Mouse (Mus musculus) layer of hippocampus, adult 2 months (tissue): ENCODE data around the gene Sufu. TPM values are rescaled to one million over a fixed set of nuclear protein-coding genes. Genes with fewer than 3 reads are reported as not detected.
A peak's percentile ranks its signal among the peaks of the same experiment; 100 is the strongest.

Experiments used
- DNase-seq, 2 experiments: peaks; one replicate each; pipeline ENCODE4 v3.0.0; 2022; ENCODE audit warnings: low spot score in 2 of 2
- H3K27ac ChIP-seq: fragments of 200-600 bp; 2 replicates; pipeline ENCODE4 v1.8.1; 2022
- H3K4me3 ChIP-seq: fragments of 200-600 bp; 2 replicates; pipeline ENCODE4 v1.8.1; 2022; ENCODE audit warnings: mild to moderate bottlenecking
- CTCF ChIP-seq: fragments of 200-600 bp; conservative IDR thresholded peaks from 2 replicates; pipeline ENCODE4 v1.8.1; 2022; ENCODE audit warnings: antibody characterized with exemption, mild to moderate bottlenecking, moderate library complexity
- total RNA-seq, 2 experiments: library from RNA; stranded (reverse); gene quantifications; 2 replicates each; pipeline ENCODE4 v1.2.3; 2021

Sufu gene
- total RNA-seq, 2 experiments from 2014 or later, result 20.3 to 23.2 TPM

DNA sequence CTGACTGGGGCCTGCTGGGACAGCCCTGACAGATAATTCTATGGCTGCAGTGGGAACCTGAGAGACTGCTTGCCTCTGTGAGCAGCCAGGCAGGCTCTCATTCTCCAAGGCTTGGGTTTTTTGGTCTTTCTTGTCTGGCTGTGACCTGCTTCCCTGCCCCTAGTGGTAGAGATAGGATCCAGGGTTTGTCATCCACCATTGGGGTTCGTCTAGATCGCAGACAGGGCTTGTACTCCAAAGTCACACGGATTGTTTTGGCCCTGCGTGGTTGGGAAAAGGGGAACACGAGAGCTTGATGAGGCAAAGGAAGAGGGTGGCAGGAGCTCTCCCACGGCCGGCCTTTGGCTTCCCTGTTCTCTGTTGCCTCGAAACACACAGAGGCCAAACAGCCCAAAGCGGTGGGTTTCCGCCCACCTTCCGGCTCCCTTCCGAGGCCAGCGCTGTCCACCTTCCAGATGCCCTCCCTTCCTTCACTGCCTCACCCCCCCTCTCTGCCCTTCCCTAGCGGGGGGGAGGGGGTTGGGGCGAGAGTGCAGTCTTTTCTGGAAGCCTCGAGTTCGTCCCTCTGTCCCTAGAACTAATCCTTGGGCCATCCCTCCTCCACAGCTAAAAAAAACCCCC is 86.3 kb downstream of the Sufu start:
- Histone ChIP-seq H3K4me3 (no peak overlapping the region), H3K27ac (peak overlapping the region; percentile 82)
- no peak for DNase-seq
- peak; percentile 70 for TF ChIP-seq CTCF

DNA sequence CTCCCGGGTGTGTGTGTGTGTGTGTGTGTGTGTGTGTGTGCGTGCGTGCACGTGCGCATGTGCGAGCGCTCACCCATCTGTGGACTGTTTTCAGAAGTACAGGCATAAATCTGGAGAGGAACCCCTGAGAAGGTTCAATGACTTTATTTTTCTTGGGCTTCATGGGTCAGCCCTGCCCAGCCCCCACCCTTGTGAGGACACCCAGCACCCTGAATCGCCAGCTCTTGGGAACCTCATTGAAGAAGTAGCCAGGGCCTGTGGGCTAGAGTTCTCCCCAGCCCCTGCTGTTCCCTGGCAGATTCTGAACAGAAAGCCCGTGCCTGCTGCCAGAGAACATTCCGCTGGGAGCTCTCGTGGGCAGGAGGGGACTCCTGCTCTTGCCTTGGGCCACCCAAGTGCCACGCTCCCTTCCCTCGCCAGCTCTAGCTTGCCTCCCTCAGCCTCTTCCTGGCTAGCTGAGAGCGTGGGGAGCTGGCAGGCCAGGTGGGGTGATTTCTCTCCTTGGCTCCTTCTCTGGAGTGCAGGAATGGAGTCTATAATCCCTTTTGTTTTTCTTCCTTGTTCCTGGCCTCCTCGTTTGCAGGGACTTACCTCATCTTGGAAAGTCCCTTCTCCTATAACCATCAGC is 87.1 kb downstream of the Sufu start:
- DNase-seq, result peak; percentile 49 to 71
- Histone ChIP-seq H3K27ac (peak overlapping the region; percentile 82), H3K4me3 (no peak overlapping the region)
- 0 out of 2 replicates have a peak, but pooled peaks have one; percentile 7 for TF ChIP-seq CTCF

DNA sequence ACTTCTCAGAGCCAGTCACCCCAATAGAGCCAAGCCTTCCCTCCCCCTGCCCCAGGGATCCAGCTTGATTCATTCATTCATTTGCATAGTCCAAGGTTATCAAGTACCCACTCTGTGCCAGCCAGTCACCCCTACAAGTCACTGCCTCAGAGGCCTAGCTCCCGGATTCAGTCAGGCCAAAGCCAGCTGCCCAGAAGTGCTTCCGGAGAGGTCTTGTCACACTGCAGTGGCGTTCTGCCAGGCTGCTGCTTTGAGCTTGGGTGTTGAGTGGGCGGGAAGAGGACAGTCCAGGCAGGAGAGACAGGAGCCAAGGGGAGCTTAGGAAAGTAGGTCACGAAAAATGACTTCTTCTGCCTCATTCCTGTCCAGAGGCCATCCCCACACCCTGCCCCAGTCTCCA is 87.8 kb downstream of the Sufu start:
- Histone ChIP-seq H3K4me3 (no peak overlapping the region), H3K27ac (peak overlapping the region; percentile 82)
- DNase-seq, result no peak
- no peak for TF ChIP-seq CTCF

DNA sequence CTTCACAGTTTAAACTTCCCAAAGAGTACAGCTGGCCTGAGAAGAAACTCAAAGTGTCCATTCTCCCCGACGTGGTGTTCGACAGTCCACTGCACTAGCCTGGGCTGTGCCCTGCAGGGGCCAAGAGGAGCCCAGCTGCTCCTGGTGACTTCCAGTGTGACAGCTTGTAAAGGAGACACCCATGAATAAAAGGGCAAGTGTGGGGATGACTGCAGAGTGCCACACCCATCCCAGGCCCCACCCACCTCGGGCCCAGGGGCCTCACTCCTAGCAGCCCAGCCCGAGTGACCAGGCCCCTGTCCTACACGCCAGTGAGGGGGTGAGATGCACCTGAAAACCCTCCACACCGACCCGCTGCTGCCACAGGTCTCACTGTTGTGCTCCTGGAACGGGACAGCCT is 89.2 kb downstream of the Sufu start:
- no peak for DNase-seq
- Histone ChIP-seq H3K4me3 (no peak overlapping the region), H3K27ac (peak overlapping the region; percentile 12; the same call in 1 of the 2 replicates)
- TF ChIP-seq CTCF, result no peak

DNA sequence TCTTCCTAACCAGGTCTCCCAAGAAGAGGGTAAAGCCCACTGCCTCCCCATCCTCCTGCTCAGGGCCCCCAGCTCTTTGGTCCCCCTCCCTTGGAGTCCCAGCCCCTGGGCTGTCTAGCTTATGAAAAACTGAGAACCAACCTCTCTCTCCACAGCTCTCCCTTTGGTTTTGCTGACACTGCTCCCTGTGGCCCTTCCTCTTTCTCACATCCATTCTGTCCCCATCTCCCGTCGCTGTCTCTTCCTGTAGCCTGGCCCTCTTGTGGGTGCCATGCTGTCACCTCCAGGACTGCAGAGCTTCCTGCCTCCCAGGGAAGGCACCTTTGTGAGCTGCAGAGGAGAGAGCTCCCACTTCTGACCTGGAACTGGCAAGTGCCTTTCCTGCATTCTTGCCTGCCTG is 90.0 kb downstream of the Sufu start:
- peak overlapping the region; percentile 12; the same call in 1 of the 2 replicates for H3K27ac ChIP-seq
- TF ChIP-seq CTCF, result no peak
- H3K4me3 ChIP-seq, result no peak overlapping the region
- DNase-seq, result no peak

DNA sequence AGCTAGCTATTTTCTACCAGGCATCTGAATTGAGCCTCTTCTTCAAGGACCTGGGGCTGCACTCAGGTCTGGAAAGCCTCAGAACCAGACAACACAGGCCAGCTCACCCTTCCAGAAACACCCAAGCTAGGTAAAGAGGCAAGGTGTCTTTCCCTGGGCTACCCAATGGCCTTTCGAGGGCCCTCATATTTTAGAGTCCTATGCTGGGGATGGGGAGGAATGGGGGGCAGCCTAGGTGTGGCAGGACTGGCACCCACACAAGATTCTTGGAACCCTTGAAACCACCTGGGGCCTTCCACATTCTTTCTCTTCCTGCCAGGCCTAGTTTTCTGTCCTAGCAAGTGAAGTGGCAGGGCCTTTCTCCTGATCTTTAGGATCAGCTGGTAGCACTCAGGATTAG is 92.8 kb downstream of the Sufu start:
- Histone ChIP-seq H3K4me3 (no peak overlapping the region), H3K27ac (no peak overlapping the region)
- TF ChIP-seq CTCF, result no peak
- no peak for DNase-seq

DNA sequence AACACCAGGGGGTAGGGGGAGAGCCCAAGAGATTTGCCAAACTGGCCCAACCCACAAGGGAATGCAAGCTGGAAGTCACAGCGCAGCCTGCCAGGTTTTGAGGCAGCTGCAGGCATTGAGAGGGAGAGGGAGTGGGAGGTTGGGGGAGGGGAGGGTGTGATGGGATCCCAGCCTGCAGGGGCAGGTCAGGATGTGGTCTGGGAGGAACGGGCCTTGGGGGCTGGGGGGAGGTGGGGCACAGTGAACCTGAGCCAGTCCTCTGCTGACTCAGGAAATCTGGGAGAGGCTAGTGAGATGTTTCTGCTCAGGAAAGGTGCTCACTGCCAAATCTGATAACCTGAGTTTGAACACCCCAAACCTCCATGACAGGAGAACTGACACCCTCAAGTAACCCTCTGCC is 93.9 kb downstream of the Sufu start:
- H3K27ac ChIP-seq, result no peak overlapping the region
- H3K4me3 ChIP-seq, result no peak overlapping the region
- DNase-seq, result no peak
- TF ChIP-seq CTCF, result no peak

DNA sequence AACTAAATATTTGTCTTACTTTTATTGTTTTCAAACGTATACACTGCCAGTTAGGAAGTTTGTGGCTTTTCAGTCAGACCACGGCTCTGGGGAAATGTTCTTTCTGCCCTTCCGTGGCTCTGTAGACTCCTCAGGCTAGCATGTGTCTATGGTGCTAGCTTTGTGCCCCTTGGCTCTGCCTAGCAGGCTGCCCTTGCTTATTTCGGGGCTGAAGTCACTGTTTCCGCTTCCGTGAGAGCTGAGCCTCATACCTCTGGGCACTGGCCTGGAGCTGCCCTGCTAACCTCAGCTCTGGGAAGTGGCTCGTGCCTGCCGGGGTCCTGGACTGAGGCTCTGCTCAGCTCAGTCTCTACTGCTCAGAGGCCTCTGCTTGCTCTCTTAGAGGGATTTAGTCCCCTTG is 98.4 kb downstream of the Sufu start:
- no peak for DNase-seq
- Histone ChIP-seq H3K4me3 (no peak overlapping the region), H3K27ac (no peak overlapping the region)
- TF ChIP-seq CTCF, result no peak

DNA sequence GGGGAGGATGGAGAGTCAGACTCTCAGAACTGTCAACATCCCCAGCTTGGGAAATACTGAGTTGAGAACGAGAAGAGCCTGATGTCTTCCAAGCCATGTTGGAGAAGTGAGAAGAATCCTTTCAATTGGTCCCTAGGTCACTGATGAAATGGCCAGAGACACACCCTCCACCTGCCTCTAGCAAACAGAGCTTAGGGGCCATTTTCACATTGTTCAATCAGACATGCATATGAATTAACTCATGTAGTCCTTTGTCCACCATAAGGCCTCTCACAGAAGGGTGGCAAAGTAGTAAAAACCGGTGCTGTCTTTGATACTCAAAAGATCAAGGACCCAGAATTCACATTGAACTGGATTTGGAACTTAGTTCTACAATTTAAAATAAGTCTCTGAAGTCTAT is 100.5 kb downstream of the Sufu start:
- TF ChIP-seq CTCF, result no peak
- DNase-seq, result no peak
- Histone ChIP-seq H3K27ac (no peak overlapping the region), H3K4me3 (no peak overlapping the region)

DNA sequence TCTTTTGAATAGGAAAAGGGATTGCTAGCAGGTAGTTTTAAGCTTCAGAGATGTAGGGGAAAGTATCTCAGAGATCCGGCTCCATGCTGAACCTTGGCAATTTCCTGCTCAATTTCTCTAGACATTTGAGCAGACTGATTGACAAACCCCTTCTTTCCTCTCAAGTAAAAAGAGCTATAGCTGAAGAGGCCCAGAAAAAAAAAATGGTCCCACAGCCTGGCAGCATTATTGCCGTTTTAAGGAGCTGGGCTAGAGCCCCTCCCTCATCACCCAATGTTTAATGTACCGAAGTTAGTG is 102.8 kb downstream of the Sufu start:
- Histone ChIP-seq H3K27ac (peak overlapping the region; percentile 86), H3K4me3 (peak overlapping the region; percentile 42)
- DNase-seq, result no peak
- TF ChIP-seq CTCF, result no peak

DNA sequence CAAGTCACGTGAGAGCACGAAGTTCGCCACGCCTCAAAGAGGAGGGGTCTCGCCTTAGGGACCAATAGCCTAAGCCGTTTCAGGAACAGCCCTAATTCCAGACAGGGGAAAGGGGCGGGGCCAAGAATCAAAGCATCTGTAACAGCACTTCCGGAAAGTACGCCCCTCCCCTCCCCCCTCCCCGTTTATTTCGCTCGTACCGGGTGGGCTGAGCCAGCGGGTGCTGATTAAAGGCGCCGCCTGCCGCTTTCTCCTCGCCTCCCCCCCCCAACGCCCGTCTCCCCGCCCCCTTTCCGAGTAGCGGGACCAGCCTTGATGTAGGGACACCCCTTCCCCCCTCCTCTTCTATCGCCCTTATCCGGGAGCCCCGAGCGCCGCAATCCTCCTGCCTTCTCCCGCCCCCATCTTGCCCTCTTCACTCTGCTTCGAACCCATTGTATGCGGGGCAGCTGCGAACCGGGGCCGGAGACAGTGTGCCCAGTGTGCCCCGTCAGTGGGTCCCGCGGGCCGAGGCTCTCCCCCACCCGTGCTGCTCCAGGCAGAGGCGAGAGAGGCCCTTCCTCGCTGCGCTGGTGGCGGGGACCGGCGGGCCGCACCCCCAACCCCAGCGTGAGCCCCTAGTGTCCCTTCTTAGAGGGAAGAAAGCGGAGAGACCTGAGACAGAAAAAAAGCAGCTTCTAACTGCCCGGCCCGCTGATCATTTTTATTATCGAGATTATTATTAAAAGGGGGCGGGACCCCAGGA is 103.3 kb downstream of the Sufu start:
- TF ChIP-seq CTCF, result no peak
- DNase-seq, result peak; percentile 94 to 99
- Histone ChIP-seq H3K27ac (peak overlapping the region; percentile 100), H3K4me3 (peak overlapping the region; percentile 96)

DNA sequence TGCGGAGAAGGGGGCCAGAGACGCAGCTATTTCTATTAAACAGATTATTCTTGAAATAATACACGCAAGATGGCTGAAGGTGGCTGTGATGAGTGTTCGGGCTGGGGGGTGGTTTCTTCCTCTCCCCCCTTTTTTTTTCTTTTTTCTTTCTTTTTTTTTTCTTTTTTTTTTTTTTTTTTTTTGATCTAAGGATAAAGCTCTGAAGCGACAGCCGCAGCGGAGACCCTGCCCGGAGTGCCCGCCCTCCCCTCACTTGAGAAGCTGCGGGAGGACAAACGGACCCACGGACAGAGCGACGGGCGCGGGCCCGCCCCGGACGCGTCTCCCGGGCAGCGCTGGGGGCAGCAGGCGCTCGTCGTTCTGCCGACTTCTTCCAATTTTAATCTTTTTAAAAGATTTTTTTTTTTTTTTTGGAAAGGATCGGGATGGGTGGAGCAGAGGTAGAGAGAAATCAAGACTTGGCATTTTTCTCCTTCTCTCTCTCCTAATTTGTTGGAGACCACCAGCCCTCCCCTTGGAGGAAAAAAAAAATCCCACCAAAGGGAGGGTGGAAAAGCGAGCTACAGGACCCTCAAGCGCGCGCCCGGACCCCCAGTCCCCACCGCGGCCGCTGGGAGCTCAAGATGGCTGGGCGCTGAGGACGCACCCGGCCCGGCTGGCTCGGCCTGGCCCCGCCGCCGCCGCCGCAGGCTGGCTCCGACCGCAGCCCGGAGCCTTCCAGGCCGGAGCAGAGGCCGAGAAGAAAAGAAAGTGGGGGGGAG is 104.1 kb downstream of the Sufu start:
- DNase-seq, result no peak
- TF ChIP-seq CTCF, result peak; percentile 42; the same call in 1 of the 2 replicates
- H3K27ac ChIP-seq, result peak overlapping the region; percentile 100
- H3K4me3 ChIP-seq, result peak overlapping the region; percentile 96
